Mouse (Mus musculus) neural tube, embryonic 15.5 days (tissue): Measurements from ENCODE around the gene Paox. TPM values are rescaled to one million over a fixed set of nuclear protein-coding genes. Genes with fewer than 3 reads are reported as not detected.

Experiments used
- ATAC-seq: fragments of 200-750 bp; cut with Nextera tagmentation; 2 replicates; pipeline ENCODE4 v1.8.0; 2017; ENCODE audit warnings: mild to moderate bottlenecking, moderate TSS enrichment, moderate library complexity; ENCODE audit not compliant: low FRiP score
- H3K27ac ChIP-seq: fragments of 300-500 bp; sonication (generic); replicated peaks from 2 replicates; pipeline ENCODE4 v1.5.1; 2015; ENCODE audit warnings: mild to moderate bottlenecking, inconsistent platforms
- H3K27me3 ChIP-seq: fragments of 300-500 bp; sonication (generic); replicated peaks from 2 replicates; pipeline ENCODE4 v1.6.1; 2015; ENCODE audit warnings: inconsistent platforms
- H3K36me3 ChIP-seq: fragments of 300-500 bp; sonication (generic); 2 replicates; pipeline ENCODE4 v1.6.1; 2015; ENCODE audit warnings: inconsistent platforms
- H3K4me1 ChIP-seq: fragments of 300-500 bp; sonication (generic); 2 replicates; pipeline ENCODE4 v1.6.1; 2015; ENCODE audit warnings: inconsistent platforms
- H3K4me2 ChIP-seq: fragments of 300-500 bp; sonication (generic); 2 replicates; pipeline ENCODE4 v1.6.1; 2015; ENCODE audit warnings: inconsistent platforms, mild to moderate bottlenecking, moderate library complexity
- H3K4me3 ChIP-seq: fragments of 300-500 bp; sonication (generic); replicated peaks from 2 replicates; pipeline ENCODE4 v1.5.1; 2015; ENCODE audit warnings: mild to moderate bottlenecking, inconsistent platforms
- H3K9ac ChIP-seq: fragments of 300-500 bp; sonication (generic); replicated peaks from 2 replicates; pipeline ENCODE4 v1.6.1; 2015; ENCODE audit warnings: mild to moderate bottlenecking, inconsistent platforms
- H3K9me3 ChIP-seq: fragments of 300-500 bp; sonication (generic); replicated peaks from 2 replicates; pipeline ENCODE4 v1.6.1; 2016; ENCODE audit warnings: inconsistent platforms
- WGBS: fragments of 180-500 bp; shearing (Covaris S2); methylation state at CpG from one replicate; pipeline ENCODE4 v1.1.7; 2015; ENCODE audit warnings: mixed read lengths; 5-methylcytosine and 5-hydroxymethylcytosine counted together
- polyA plus RNA-seq: library from polyadenylated mRNA; unstranded; fragments of >200 nt; fragmentation: Nextera tagmentation; extraction: Ambion mirVana; gene quantifications from 2 replicates; pipeline ENCODE4 v1.2.1, GENCODE M21; 2015

Gene Paox
- polyA plus RNA-seq, 1 experiment from 2014 or later: 10.7 TPM

- H3K9ac ChIP-seq: no peak overlapping the region
- no peak overlapping the region for H3K4me2 ChIP-seq
- 84% methylated on average over 2 of the region's 2 CpGs for WGBS
- H3K4me3 ChIP-seq: no peak overlapping the region
- no peaks in the 10 kb centered on the region for H3K36me3 ChIP-seq
- no peaks in the 10 kb centered on the region for H3K9me3 ChIP-seq
- no peak overlapping the region for H3K27ac ChIP-seq
- ATAC-seq: no peak
- H3K4me1 ChIP-seq: no peaks in the 10 kb centered on the region
- H3K27me3 ChIP-seq: no peaks in the 10 kb centered on the region
These were observed 65.1 kb downstream of the Paox start for GRCm38 (mm10) chr7:140180692-140181091.

DNA sequence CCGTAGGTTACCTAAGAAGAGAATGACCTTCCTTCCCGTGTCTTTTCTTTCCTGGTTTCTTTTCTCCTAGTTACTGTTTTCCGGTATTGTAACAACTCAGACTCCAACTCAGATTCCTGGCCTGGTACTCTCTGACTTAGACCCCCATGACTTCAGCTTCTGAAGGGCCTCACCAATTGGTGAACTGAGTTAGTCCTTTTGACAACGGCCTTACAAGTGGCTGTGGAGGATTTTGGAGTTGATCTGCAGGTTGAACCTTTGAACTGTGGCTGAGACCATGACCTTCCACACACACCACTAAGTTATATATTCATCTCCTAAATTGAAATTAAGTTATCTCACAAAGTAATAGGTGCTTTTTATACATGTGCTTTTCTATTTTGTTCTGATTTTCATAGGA is 68.6 kb downstream of the Paox start:
- 90% methylated on average over 4 of the region's 4 CpGs for WGBS
- no peaks in the 10 kb centered on the region for H3K27me3 ChIP-seq

More for the DNA sequence above, 68.6 kb downstream of the Paox start:
- H3K4me2 ChIP-seq: no peak overlapping the region
- H3K9ac ChIP-seq: no peak overlapping the region
- no peak for ATAC-seq
- H3K36me3 ChIP-seq: no peaks in the 10 kb centered on the region
- no peaks in the 10 kb centered on the region for H3K9me3 ChIP-seq
- H3K27ac ChIP-seq: no peak overlapping the region
- no peaks in the 10 kb centered on the region for H3K4me1 ChIP-seq
- no peak overlapping the region for H3K4me3 ChIP-seq

Other genes starting within 250 kb of the Paox start
- 12.5 and 15.5 TPM in 2 replicates for gene Kndc1, start 221.1 kb upstream of the Paox start, polyA plus RNA-seq
- 1.6 TPM in 1 of 2 replicates, not detected in the other for gene Utf1, start 172.0 kb upstream of the Paox start, polyA plus RNA-seq
- gene 6430531B16Rik, start 137.0 kb upstream of the Paox start, polyA plus RNA-seq: 0.82 and 1.2 TPM in 2 replicates
- 2.8 and 3.2 TPM in 2 replicates for gene Adam8, start 123.2 kb upstream of the Paox start, polyA plus RNA-seq
- 53.0 and 57.2 TPM in 2 replicates for gene Zfp511, start 79.4 kb upstream of the Paox start, polyA plus RNA-seq
- 51.6 TPM in 2 replicates for gene Tubgcp2, start 79.1 kb upstream of the Paox start, polyA plus RNA-seq
- 2.8 and 3.3 TPM in 2 replicates for gene Msx3, start 66.7 kb upstream of the Paox start, polyA plus RNA-seq
- gene Caly, start 33.3 kb upstream of the Paox start, polyA plus RNA-seq: 293 and 360 TPM in 2 replicates
- gene Prap1, start 22.4 kb upstream of the Paox start, polyA plus RNA-seq: 7.2 TPM in 1 of 2 replicates, not detected in the other
- gene Fuom, start 13.4 kb upstream of the Paox start, polyA plus RNA-seq: 48.1 and 51.2 TPM in 2 replicates
- 116 and 121 TPM in 2 replicates for gene Echs1, start 677 bp downstream of the Paox start, polyA plus RNA-seq
- gene Mtg1, start 21.8 kb downstream of the Paox start, polyA plus RNA-seq: 30.0 and 32.1 TPM in 2 replicates
- gene Sprn, start 39.1 kb downstream of the Paox start, polyA plus RNA-seq: 23.2 and 26.3 TPM in 2 replicates
- gene Olfr522, start 49.0 kb downstream of the Paox start, polyA plus RNA-seq: not detected in 2 replicates
- not detected in 2 replicates for gene Olfr523, start 57.4 kb downstream of the Paox start, polyA plus RNA-seq
- gene Olfr524, start 90.2 kb downstream of the Paox start, polyA plus RNA-seq: 0.63 TPM in 1 of 2 replicates, not detected in the other
- gene Cd163l1, start 102.5 kb downstream of the Paox start, polyA plus RNA-seq: 13.1 TPM in 1 of 2 replicates, not detected in the other
- 0.05 and 0.50 TPM in 2 replicates for gene 5830411N06Rik, start 131.5 kb downstream of the Paox start, polyA plus RNA-seq
- not detected in 2 replicates for gene Olfr525, start 205.1 kb downstream of the Paox start, polyA plus RNA-seq
- not detected in 2 replicates for gene Olfr527, start 218.2 kb downstream of the Paox start, polyA plus RNA-seq
- not detected in 2 replicates for gene Olfr60, start 245.9 kb downstream of the Paox start, polyA plus RNA-seq